Mouse (Mus musculus) MEL (cell line): ENCODE data around the gene Csmd2.

Experiments
- CTCF ChIP-seq, 3 experiments: IDR thresholded peaks in 2 of 3; conservative IDR thresholded peaks in 1 of 3; 2 replicates each; pipeline ENCODE4 v1.5.1; 2011 to 2012; ENCODE audit warnings: low read length in 3 of 3, low read depth in 2 of 3, mild to moderate bottlenecking in 2 of 3, improper control_type of control experiment in 1 of 3, inconsistent platforms in 1 of 3, mixed read lengths in 1 of 3, moderate library complexity in 1 of 3; ENCODE audit not compliant: control insufficient read depth in 1 of 3, insufficient read depth in 1 of 3, poor library complexity in 1 of 3, severe bottlenecking in 1 of 3
- EP300 ChIP-seq, 2 experiments: IDR thresholded peaks; 2 replicates each; pipeline ENCODE4 v1.6.1; 2011; ENCODE audit warnings: improper control_type of control experiment in 2 of 2, low read length in 2 of 2, low read depth in 1 of 2, mild to moderate bottlenecking in 1 of 2
- POLR2A ChIP-seq, 2 experiments: IDR thresholded peaks; 2 replicates each; pipeline ENCODE4 v1.6.1; 2011 to 2012; ENCODE audit warnings: low read length in 2 of 2, mild to moderate bottlenecking in 2 of 2, control low read depth in 1 of 2, improper control_type of control experiment in 1 of 2, low read depth in 1 of 2, moderate library complexity in 1 of 2; ENCODE audit not compliant: control insufficient read depth in 1 of 2, insufficient read depth in 1 of 2, poor library complexity in 1 of 2
- RCOR1 ChIP-seq: IDR thresholded peaks from 2 replicates; pipeline ENCODE4 v1.6.1; 2012; ENCODE audit warnings: low read depth, mild to moderate bottlenecking, inconsistent platforms, low read length, improper control_type of control experiment

- TF ChIP-seq RCOR1 (no peak), EP300 (IDR thresholded peaks at IDR 0.05; ENCODE audit: low read depth in 1 of 2, low read length in 2 of 2) (no peak), CTCF (IDR thresholded peaks at IDR 0.05 in 2 of 3, conservative IDR thresholded peaks at IDR 0.05 in 1 of 3; ENCODE audit: control insufficient read depth in 1 of 3, insufficient read depth in 1 of 3, low read depth in 2 of 3, low read length in 3 of 3, poor library complexity in 1 of 3, severe bottlenecking in 1 of 3) (no peak), POLR2A (IDR thresholded peaks at IDR 0.05; ENCODE audit: control insufficient read depth in 1 of 2, insufficient read depth in 1 of 2, low read depth in 1 of 2, low read length in 2 of 2, poor library complexity in 1 of 2) (no peak)
Measured at GRCm38 (mm10) chr4:128099515-128099914, 111.9 kb downstream of the Csmd2 start.
